Mouse (Mus musculus) liver, embryonic 13.5 days (tissue): ENCODE measurements around the gene Cyp11a1. TPM values are rescaled to one million over a fixed set of nuclear protein-coding genes. Genes with fewer than 3 reads are reported as not detected.
A peak's percentile ranks its signal among the peaks of the same experiment; 100 is the strongest.

Source experiments
- ATAC-seq: fragments of 200-750 bp; cut with Nextera tagmentation; 2 replicates; pipeline ENCODE4 v1.8.0; 2017; ENCODE audit warnings: low read depth, mild to moderate bottlenecking, moderate number of reproducible peaks, moderate library complexity
- DNase-seq: peaks from one replicate; pipeline ENCODE4 v3.0.0; 2022
- H3K27ac ChIP-seq: fragments of 300-500 bp; sonication (generic); 2 replicates; pipeline ENCODE4 v1.5.1; 2015; ENCODE audit warnings: moderate library complexity, mild to moderate bottlenecking, inconsistent platforms
- H3K27me3 ChIP-seq: fragments of 300-500 bp; sonication (generic); 2 replicates; pipeline ENCODE4 v1.6.1; 2015; ENCODE audit warnings: mild to moderate bottlenecking, inconsistent platforms
- H3K36me3 ChIP-seq: fragments of 300-500 bp; sonication (generic); 2 replicates; pipeline ENCODE4 v1.6.1; 2015; ENCODE audit warnings: mild to moderate bottlenecking, inconsistent platforms
- H3K4me1 ChIP-seq: fragments of 300-500 bp; sonication (generic); replicated peaks from 2 replicates; pipeline ENCODE4 v1.6.1; 2015; ENCODE audit warnings: inconsistent platforms
- H3K4me2 ChIP-seq: fragments of 300-500 bp; sonication (generic); 2 replicates; pipeline ENCODE4 v1.6.1; 2015; ENCODE audit warnings: inconsistent platforms, mild to moderate bottlenecking, moderate library complexity
- H3K4me3 ChIP-seq: fragments of 300-500 bp; sonication (generic); replicated peaks from 2 replicates; pipeline ENCODE4 v1.5.1; 2015; ENCODE audit warnings: mild to moderate bottlenecking, inconsistent platforms
- H3K9ac ChIP-seq: fragments of 300-500 bp; sonication (generic); 2 replicates; pipeline ENCODE4 v1.6.1; 2015; ENCODE audit warnings: mild to moderate bottlenecking, inconsistent platforms
- H3K9me3 ChIP-seq: fragments of 300-500 bp; sonication (generic); replicated peaks from 2 replicates; pipeline ENCODE4 v1.6.1; 2016; ENCODE audit warnings: inconsistent platforms
- WGBS: fragments of 180-500 bp; shearing (Covaris S2); methylation state at CpG from one replicate; pipeline ENCODE4 v1.1.7; 2015; ENCODE audit not compliant: insufficient replicate concordance; 5-methylcytosine and 5-hydroxymethylcytosine counted together
- polyA plus RNA-seq: library from polyadenylated mRNA; unstranded; fragments of >200 nt; fragmentation: Nextera tagmentation; extraction: Ambion mirVana; gene quantifications from 2 replicates; pipeline ENCODE4 v1.2.1, GENCODE M21; 2015

Cyp11a1 gene
- polyA plus RNA-seq, 1 experiment from 2014 or later = 0.46 TPM

DNA sequence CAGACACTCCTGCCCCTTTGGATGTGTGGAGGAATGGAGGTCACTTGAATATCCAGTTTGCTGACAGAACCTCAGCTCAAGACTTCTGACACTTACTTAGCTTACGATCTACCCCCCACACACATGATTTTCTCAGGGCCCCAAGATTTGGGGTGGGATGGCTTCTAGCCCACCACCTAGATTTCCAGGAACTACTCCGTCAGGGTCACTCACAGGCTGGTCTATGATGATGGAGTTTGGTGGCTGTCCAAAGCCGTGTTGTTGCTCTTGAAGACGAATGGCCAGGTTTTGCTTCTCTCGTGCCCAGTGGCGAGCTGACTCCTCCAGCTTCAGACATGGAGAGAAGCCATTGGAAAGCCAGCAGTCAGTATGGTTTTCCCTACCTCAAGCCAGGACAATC, 23.4 kb downstream of the Cyp11a1 start:
- ATAC-seq (no peak), DNase-seq (no peak)
- Histone ChIP-seq H3K9me3 (no peaks in the 10 kb centered on the region), H3K9ac (no peak overlapping the region), H3K4me2 (no peak overlapping the region), H3K4me1 (no peaks in the 10 kb centered on the region), H3K27me3 (0 out of 2 replicates have a peak, but pooled peaks cover 3% of the 10 kb centered on the region), H3K27ac (no peak overlapping the region), H3K4me3 (no peak overlapping the region), H3K36me3 (no peaks in the 10 kb centered on the region)
- 63% methylated on average over 6 of the region's 6 CpGs for WGBS

DNA sequence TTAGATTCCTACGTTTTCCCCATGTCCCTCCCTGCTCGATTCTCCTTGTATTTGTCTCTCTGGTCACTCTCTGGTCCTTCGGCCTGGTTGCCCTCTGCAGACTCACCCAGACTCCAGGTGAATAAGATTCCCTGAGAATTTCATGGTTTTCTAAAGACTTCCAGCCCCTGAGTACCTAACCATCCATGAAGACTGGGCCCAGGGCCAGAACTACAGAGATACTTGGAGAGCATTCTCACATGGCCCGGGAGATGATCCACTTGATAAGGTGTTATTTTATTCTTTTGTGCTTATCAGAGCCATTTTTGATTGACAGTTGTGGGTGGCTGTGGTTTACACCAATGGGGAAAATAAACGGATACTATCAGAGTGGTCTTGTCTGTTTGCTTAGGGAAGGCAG, 25.7 kb downstream of the Cyp11a1 start:
- ATAC-seq (no peak), DNase-seq (no peak)
- Histone ChIP-seq H3K4me1 (no peaks in the 10 kb centered on the region), H3K36me3 (no peaks in the 10 kb centered on the region), H3K4me2 (no peak overlapping the region), H3K27ac (no peak overlapping the region), H3K9me3 (no peaks in the 10 kb centered on the region), H3K4me3 (no peak overlapping the region), H3K27me3 (peaks cover 7% of the 10 kb centered on the region; the same call in 1 of the 2 replicates), H3K9ac (no peak overlapping the region)
- WGBS = 40% methylated on average over 5 of the region's 5 CpGs

DNA sequence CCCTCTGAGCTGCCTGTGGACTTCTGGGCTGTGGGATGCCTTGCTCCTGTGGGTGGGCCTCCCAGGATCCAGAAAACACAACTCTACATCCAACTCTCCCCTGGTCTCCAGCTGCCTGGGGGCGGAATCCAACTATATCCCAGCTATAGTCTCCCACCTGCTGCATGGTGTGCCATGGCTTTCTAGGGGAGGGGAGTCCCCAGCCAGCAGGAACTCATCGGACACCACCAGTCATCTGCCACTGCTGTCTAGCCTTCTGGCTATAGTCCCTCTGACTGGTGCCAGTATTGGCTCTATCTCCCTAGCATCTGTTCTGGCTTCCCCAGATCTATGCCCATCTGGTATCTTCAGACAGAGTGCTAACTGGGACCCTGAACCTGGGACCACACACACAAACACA, 29.3 kb downstream of the Cyp11a1 start:
- no peaks in the 10 kb centered on the region for H3K4me1 ChIP-seq
- no peak overlapping the region for H3K4me3 ChIP-seq
- no peak overlapping the region for H3K9ac ChIP-seq
- peaks cover 23% of the 10 kb centered on the region for H3K27me3 ChIP-seq
- 46% methylated on average over 2 of the region's 2 CpGs for WGBS
- DNase-seq = no peak
- no peak for ATAC-seq
- H3K4me2 ChIP-seq = no peak overlapping the region
- no peaks in the 10 kb centered on the region for H3K9me3 ChIP-seq
- no peak overlapping the region for H3K27ac ChIP-seq
- H3K36me3 ChIP-seq = no peaks in the 10 kb centered on the region

DNA sequence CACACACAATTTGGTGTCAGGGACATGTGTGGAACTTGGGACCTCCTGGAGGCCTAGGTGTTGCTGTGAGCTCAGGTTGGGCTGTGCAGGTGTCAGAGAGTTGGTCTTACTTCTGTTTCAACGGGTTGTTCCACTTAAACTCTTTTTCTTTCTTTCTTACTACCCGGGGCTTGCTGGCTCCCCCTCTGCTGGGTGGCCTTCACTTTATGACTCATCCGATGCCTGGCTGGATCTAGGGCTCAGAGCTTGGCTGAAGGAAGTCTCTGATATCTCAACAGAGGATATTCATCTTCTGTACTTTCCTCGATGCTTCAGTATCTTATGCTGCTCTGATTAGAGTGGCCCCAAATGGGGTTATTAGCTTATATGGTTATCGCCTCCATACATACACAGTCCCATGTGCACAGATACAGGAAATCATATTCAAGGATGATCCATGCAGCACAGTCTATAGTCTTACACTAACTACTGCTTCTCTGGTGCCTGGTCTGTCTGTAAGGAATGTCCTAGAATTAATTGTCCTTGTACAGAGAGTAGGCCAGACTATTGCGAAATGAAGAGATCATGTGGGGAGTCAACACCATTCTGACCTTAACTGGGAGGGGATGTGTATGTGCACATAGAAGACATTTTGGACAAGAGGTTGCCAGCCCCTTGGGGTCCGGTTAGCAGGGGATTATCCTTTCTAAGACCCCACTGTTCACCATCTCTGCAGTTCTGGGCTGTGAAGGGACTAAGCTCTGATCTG, 29.9 kb downstream of the Cyp11a1 start:
- Histone ChIP-seq H3K4me3 (no peak overlapping the region), H3K27ac (no peak overlapping the region), H3K36me3 (no peaks in the 10 kb centered on the region), H3K4me1 (no peaks in the 10 kb centered on the region), H3K9me3 (no peaks in the 10 kb centered on the region), H3K9ac (no peak overlapping the region), H3K27me3 (peaks cover 23% of the 10 kb centered on the region), H3K4me2 (no peak overlapping the region)
- DNase-seq (no peak), ATAC-seq (no peak)
- WGBS = 43% methylated on average over 7 of the region's 7 CpGs

DNA sequence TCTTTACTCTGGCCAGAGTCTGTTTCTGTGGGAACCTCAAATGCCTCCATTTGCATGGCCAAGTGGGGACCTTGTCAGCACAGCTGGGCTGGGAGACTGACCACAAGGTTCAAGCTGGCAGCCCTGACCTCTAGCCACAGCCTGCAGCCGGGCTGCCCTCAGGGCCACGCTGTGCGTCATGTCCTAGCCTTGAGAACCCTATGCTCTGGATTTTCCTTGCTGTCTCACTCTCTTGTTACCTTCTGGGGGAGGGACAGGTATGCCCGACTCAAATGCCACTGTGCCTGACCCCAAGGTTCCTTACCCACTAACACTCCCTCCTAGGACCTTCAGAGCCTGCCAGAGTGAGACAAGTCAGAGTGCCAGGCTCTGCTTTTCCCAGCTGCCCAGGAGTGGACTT, 30.8 kb downstream of the Cyp11a1 start:
- Histone ChIP-seq H3K9me3 (no peaks in the 10 kb centered on the region), H3K4me2 (no peak overlapping the region), H3K27ac (no peak overlapping the region), H3K9ac (no peak overlapping the region), H3K27me3 (peaks cover 23% of the 10 kb centered on the region), H3K4me3 (no peak overlapping the region), H3K36me3 (no peaks in the 10 kb centered on the region), H3K4me1 (no peaks in the 10 kb centered on the region)
- ATAC-seq (no peak), DNase-seq (no peak)
- 44% methylated on average over 4 of the region's 4 CpGs for WGBS

DNA sequence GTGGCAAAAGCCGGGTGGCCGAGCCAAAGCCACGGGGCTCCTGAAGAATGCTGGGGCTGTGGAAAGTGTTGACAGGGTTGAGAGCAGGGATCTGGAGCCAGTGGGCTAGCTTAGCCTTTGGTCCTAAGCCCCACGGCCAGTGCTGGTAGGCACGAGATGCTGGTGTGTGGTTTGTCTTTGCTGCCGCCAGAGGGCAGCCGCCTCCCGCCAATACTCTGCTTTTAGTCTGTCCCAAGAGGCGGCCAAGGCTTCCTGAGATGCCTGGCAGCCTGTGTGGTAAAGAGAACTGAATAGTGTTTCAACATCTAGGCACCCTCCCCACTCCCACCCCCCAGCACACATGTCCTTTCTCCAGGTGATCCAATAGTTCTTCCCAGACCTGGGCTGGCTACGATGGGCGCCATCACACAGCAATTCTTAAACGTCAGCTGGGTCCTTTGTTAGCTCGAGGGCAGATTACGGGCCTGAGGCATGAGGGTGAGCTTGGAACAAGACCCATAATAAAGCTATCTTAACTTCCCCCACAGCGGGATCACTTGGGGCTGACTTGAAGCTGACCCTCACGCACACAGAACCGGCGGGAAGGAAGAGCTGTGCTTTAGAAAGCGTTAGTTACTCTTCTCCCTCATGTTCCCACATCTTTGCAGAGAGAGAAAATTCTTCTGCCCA, 32.4 kb downstream of the Cyp11a1 start:
- Histone ChIP-seq H3K27me3 (peaks cover 23% of the 10 kb centered on the region), H3K4me2 (no peak overlapping the region), H3K9ac (no peak overlapping the region), H3K9me3 (no peaks in the 10 kb centered on the region), H3K4me1 (no peaks in the 10 kb centered on the region), H3K36me3 (no peaks in the 10 kb centered on the region), H3K27ac (no peak overlapping the region), H3K4me3 (no peak overlapping the region)
- ATAC-seq = no peak
- DNase-seq = peak; percentile 9
- WGBS = 33% methylated on average over 19 of the region's 19 CpGs

DNA sequence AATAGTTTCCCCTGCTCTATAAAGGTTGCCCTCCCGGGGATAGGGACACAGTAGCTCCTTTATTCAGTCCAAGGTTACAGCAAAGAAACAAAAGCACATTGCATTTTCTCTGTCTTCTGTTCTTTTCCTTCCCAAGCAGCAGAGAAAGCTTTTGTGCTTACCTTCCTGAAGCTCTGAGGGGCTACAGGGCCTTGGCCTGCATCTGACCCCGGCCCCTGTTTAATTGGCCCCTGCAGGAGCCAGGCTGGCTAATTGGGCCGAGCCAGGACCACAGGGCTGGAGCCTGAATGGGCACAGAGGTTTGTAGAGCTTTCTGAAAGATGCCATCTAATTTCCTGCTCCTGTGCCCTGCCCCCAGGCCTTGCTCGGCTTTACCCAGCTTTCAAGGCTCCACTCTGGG, 34.8 kb downstream of the Cyp11a1 start:
- H3K4me1 ChIP-seq = no peaks in the 10 kb centered on the region
- no peak for DNase-seq
- H3K36me3 ChIP-seq = no peaks in the 10 kb centered on the region
- H3K4me3 ChIP-seq = no peak overlapping the region
- no peaks in the 10 kb centered on the region for H3K9me3 ChIP-seq
- H3K27ac ChIP-seq = no peak overlapping the region
- peaks cover 35% of the 10 kb centered on the region for H3K27me3 ChIP-seq
- H3K9ac ChIP-seq = no peak overlapping the region
- WGBS = 40% methylated on average over 4 of the region's 4 CpGs
- no peak overlapping the region for H3K4me2 ChIP-seq
- ATAC-seq = no peak

DNA sequence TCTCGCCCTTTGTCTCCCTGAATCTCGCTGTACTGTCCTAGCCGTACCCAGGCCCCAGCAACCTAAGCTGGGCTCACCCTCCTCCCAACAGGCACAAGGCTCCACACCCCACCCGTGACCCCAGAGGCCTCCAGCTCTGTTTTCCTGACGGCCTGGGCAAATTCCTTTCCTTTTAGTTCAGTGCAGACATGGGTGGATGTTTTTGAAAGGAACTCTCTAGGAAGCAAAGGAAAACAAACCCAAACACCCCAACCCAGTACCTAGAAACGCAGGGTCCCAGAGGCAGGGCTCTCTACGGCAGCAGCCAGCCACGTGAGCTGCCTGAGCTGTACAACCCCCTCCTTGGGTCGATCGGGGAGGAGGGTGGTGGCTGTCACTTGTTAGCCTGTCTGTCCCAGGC, 36.2 kb downstream of the Cyp11a1 start:
- no peak overlapping the region for H3K9ac ChIP-seq
- H3K36me3 ChIP-seq = no peaks in the 10 kb centered on the region
- no peak overlapping the region for H3K4me3 ChIP-seq
- WGBS = 37% methylated on average over 10 of the region's 10 CpGs
- H3K4me1 ChIP-seq = no peaks in the 10 kb centered on the region
- peaks cover 30% of the 10 kb centered on the region for H3K27me3 ChIP-seq
- no peaks in the 10 kb centered on the region for H3K9me3 ChIP-seq
- DNase-seq (no peak), ATAC-seq (no peak)
- H3K27ac ChIP-seq = no peak overlapping the region
- no peak overlapping the region for H3K4me2 ChIP-seq

DNA sequence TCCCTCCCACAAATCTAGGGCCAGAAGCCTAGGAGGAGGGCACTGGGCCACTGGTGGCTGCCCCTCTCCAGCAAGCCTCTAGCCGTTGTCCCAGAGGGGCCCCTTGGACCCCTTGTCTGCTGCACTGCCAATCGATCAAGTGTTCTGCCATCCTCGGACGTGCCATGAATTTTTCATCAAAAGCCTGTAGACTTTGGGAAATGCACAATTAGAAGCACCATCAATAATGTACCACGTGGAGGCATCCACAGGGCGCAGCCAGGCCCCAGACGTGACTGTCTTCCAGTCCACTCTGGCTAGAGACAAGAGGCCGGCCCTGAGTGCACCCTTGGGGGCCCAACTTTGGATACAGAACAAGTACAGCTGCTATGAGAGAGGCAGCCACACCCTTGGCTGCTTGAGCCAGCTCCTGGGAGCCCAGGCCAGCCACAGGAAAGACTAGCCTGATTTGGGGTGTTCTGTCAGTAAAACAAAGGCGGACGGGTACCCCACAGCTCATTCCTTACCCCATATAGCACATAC, 37.3 kb downstream of the Cyp11a1 start:
- Histone ChIP-seq H3K4me1 (no peaks in the 10 kb centered on the region), H3K4me2 (no peak overlapping the region), H3K4me3 (no peak overlapping the region), H3K36me3 (no peaks in the 10 kb centered on the region), H3K9me3 (no peaks in the 10 kb centered on the region), H3K27ac (no peak overlapping the region), H3K27me3 (peaks cover 27% of the 10 kb centered on the region), H3K9ac (no peak overlapping the region)
- 65% methylated on average over 10 of the region's 10 CpGs for WGBS
- ATAC-seq (no peak), DNase-seq (no peak)

DNA sequence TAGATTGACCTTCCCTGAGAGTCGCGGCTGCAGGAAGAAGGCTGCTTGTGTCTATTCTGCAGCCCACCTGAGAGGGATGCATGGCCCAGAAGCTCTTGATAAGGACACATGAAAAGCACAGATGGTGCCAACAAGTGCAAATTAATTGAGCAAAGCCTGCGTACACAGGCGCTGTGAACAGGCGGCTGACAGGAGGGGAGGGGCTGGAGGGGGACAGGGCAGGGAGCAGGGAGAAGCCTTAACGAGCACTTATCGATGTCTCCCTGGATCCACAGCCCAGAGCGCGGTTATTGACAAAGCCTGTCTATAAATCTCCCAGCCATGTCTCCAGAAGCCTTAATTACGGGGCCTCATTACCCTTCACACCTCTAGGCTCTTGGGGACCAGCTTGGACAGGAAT, 38.6 kb downstream of the Cyp11a1 start:
- ATAC-seq (no peak), DNase-seq (no peak)
- Histone ChIP-seq H3K27ac (no peak overlapping the region), H3K4me3 (no peak overlapping the region), H3K9ac (no peak overlapping the region), H3K9me3 (no peaks in the 10 kb centered on the region), H3K27me3 (peaks cover 25% of the 10 kb centered on the region), H3K36me3 (no peaks in the 10 kb centered on the region), H3K4me1 (no peaks in the 10 kb centered on the region), H3K4me2 (no peak overlapping the region)
- WGBS = 42% methylated on average over 10 of the region's 10 CpGs

DNA sequence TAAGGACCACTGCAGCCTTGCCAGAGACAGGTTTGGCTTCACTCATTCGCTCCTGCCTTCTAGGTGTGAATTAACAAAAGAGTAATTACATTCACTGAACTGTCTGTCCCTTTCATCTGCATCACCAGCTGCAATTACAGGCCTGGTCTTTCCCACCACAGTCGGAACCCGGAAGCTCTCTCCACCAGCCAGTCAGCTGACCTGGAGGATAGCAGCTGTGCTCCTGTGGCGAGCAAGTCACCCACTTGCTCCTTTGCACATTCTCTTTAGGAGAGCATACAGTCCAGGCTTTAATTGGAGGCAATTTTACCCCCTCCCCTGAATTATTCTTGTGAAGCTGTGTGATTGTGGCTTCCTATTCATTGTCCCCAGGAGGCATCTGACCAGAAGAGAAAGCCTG, 39.4 kb downstream of the Cyp11a1 start:
- H3K4me2 ChIP-seq = no peak overlapping the region
- no peak overlapping the region for H3K27ac ChIP-seq
- no peaks in the 10 kb centered on the region for H3K36me3 ChIP-seq
- no peaks in the 10 kb centered on the region for H3K9me3 ChIP-seq
- no peak for DNase-seq
- no peak overlapping the region for H3K9ac ChIP-seq
- no peaks in the 10 kb centered on the region for H3K4me1 ChIP-seq
- no peak for ATAC-seq
- 27% methylated on average over 4 of the region's 4 CpGs for WGBS
- no peak overlapping the region for H3K4me3 ChIP-seq
- peaks cover 32% of the 10 kb centered on the region for H3K27me3 ChIP-seq

DNA sequence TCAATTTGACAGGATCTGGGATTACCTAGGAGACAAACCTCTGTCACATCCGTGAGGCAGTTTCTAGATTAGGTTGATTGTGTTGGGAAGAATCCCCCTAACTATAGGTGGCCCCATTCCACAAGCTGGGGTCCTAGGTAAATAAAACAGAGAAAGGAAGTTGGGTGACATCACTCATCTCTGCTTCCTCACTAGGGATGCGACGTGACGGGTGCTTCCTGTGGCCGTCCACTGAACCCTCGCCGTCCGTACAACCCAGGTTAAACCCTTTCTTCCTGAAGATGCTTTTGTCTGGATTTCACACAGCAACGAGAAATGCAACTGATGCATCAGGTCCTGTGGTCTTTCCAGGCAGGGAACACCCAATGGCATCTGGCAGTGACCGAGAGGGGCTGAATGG, 40.9 kb downstream of the Cyp11a1 start:
- H3K4me2 ChIP-seq = no peak overlapping the region
- no peak overlapping the region for H3K9ac ChIP-seq
- H3K4me1 ChIP-seq = no peaks in the 10 kb centered on the region
- no peaks in the 10 kb centered on the region for H3K9me3 ChIP-seq
- WGBS = 21% methylated on average over 10 of the region's 10 CpGs
- no peak for DNase-seq
- H3K27ac ChIP-seq = no peak overlapping the region
- no peaks in the 10 kb centered on the region for H3K36me3 ChIP-seq
- no peak for ATAC-seq
- peaks cover 43% of the 10 kb centered on the region for H3K27me3 ChIP-seq
- H3K4me3 ChIP-seq = no peak overlapping the region
